ENCODE assay signal across 9 mouse cellular contexts in the genomic region with DNA sequence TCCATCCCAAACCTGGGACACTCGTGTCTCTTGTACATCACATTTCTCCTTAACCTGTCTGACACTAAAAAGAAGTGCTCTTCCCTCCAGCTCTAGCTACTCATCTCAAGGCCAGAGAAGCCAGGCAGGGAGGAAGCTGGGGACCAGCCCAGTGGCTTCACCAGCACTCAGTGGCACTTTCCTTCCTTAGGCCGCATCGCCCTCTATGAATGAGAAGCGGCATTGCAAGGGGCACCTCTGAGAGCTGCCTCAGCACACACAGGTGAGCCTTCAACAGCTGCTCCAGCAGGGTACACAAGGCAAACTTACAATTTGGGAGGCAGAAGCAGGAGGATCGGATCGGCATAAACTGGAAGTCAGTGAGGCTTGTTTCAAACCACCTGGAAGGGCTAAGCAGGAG. TPM values are rescaled to one million over a fixed set of nuclear protein-coding genes. Genes with fewer than 3 reads are reported as not detected.
DNase-seq lines count a peak whose midpoint lies in the region; ATAC-seq and TF ChIP-seq lines count a peak whose summit lies in the region.
"Had no signal": no experiment of that assay in that cellular context is flagged by ENCODE, and none has a peak within 500 bp of the region (broad histone marks: within the 10 kb centered on the region; RNA-seq: fewer than 3 reads in every experiment).

No protein-coding gene starts in this region.

- WGBS in midbrain, postnatal 0 days: 55% methylated on average over 6 of the region's 6 CpGs
- 54% methylated on average over 6 of the region's 6 CpGs for WGBS in midbrain, embryonic 13.5 days
- WGBS in intestine, postnatal 0 days: 61% methylated on average over 6 of the region's 6 CpGs
- WGBS in stomach, embryonic 16.5 days: 56% methylated on average over 6 of the region's 6 CpGs

- H3K9me3 ChIP-seq in midbrain, postnatal 0 days (ENCODE audit: low read length): no peaks in the 10 kb centered on the region
- H3K9me3 ChIP-seq in midbrain, embryonic 13.5 days: no peaks in the 10 kb centered on the region
- H3K9me3 ChIP-seq in intestine, postnatal 0 days (ENCODE audit: control insufficient read depth): no peaks in the 10 kb centered on the region
- no peaks in the 10 kb centered on the region for H3K9me3 ChIP-seq in stomach, embryonic 16.5 days (replicated peaks; ENCODE audit: control insufficient read depth, low read length)
- H3K9me3 ChIP-seq: neural tube, embryonic 13.5 days had no signal

- no peaks in the 10 kb centered on the region for H3K27me3 ChIP-seq in midbrain, postnatal 0 days (ENCODE audit: insufficient read depth, low read length)
- no peaks in the 10 kb centered on the region for H3K27me3 ChIP-seq in midbrain, embryonic 13.5 days
- no peaks in the 10 kb centered on the region for H3K27me3 ChIP-seq in intestine, postnatal 0 days (replicated peaks; ENCODE audit: control insufficient read depth, insufficient read depth, low read length)
- no peaks in the 10 kb centered on the region for H3K27me3 ChIP-seq in stomach, embryonic 16.5 days (ENCODE audit: control insufficient read depth, insufficient read depth, low read length)
- H3K27me3 ChIP-seq: neural tube, embryonic 13.5 days had no signal

- H3K9ac ChIP-seq in midbrain, postnatal 0 days (replicated peaks; ENCODE audit: low read length, poor library complexity, severe bottlenecking): no peak overlapping the region
- no peak overlapping the region for H3K9ac ChIP-seq in midbrain, embryonic 13.5 days (replicated peaks)
- no peak overlapping the region for H3K9ac ChIP-seq in intestine, postnatal 0 days (ENCODE audit: low read depth, low read length)
- no peak overlapping the region for H3K9ac ChIP-seq in stomach, embryonic 16.5 days (ENCODE audit: low read length)
- H3K9ac ChIP-seq: neural tube, embryonic 13.5 days had no signal

- no peak overlapping the region for H3K4me3 ChIP-seq in midbrain, postnatal 0 days (ENCODE audit: low read depth, low read length)
- H3K4me3 ChIP-seq in midbrain, embryonic 13.5 days (replicated peaks): no peak overlapping the region
- H3K4me3 ChIP-seq in intestine, postnatal 0 days (ENCODE audit: low read depth, low read length): no peak overlapping the region
- H3K4me3 ChIP-seq in stomach, embryonic 16.5 days (replicated peaks; ENCODE audit: low read length): no peak overlapping the region

- no peak overlapping the region for H3K4me2 ChIP-seq in midbrain, postnatal 0 days (ENCODE audit: low read depth, low read length, poor library complexity, severe bottlenecking)
- H3K4me2 ChIP-seq in midbrain, embryonic 13.5 days (replicated peaks): no peak overlapping the region
- H3K4me2 ChIP-seq in intestine, postnatal 0 days (replicated peaks; ENCODE audit: low read depth): no peak overlapping the region
- H3K4me2 ChIP-seq in stomach, embryonic 16.5 days (ENCODE audit: low read depth, low read length): no peak overlapping the region
- H3K4me2 ChIP-seq: neural tube, embryonic 13.5 days had no signal

- no peak overlapping the region for H3K27ac ChIP-seq in midbrain, postnatal 0 days (ENCODE audit: low read depth, low read length)
- H3K27ac ChIP-seq in midbrain, embryonic 13.5 days: no peak overlapping the region
- H3K27ac ChIP-seq in intestine, postnatal 0 days (ENCODE audit: low read depth, low read length): no peak overlapping the region
- no peak overlapping the region for H3K27ac ChIP-seq in stomach, embryonic 16.5 days (ENCODE audit: low read length)
- H3K27ac ChIP-seq: neural tube, embryonic 13.5 days had no signal

- peak; percentile 46 for DNase-seq in midbrain, postnatal 0 days (ENCODE audit: low spot score)
- DNase-seq in T-cell, adult 2 months (ENCODE audit: low spot score): peak; percentile 83
- peak; percentile 88 for DNase-seq in lung, postnatal 25 days (ENCODE audit: low spot score)
- DNase-seq in right cerebral cortex, postnatal 36 days (ENCODE audit: low spot score in 2 of 2): no peak

- no peak for ATAC-seq in midbrain, postnatal 0 days (ENCODE audit: low FRiP score)
- no peak for ATAC-seq in midbrain, embryonic 13.5 days
- ATAC-seq in common myeloid progenitor, adult 5-6 weeks (replicated peaks; ENCODE audit: low read depth, poor library complexity, severe bottlenecking): peak; percentile 77
- ATAC-seq in intestine, postnatal 0 days: peak; percentile 55; the same call in 1 of the 2 replicates
- ATAC-seq in stomach, embryonic 16.5 days (ENCODE audit: insufficient read depth, low FRiP score): 0 out of 2 replicates have a peak, but pooled peaks have one; percentile 34

- TF ChIP-seq CTCF in midbrain, postnatal 0 days (IDR thresholded peaks at IDR 0.05): peak; percentile 68
- TF ChIP-seq CTCF in intestine, postnatal 0 days (IDR thresholded peaks at IDR 0.05; ENCODE audit: low read depth): peak; percentile 95

- no peaks in the 10 kb centered on the region for H3K4me1 ChIP-seq in midbrain, postnatal 0 days (ENCODE audit: insufficient read depth, low read length)
- H3K4me1 ChIP-seq in midbrain, embryonic 13.5 days (replicated peaks): peaks cover 7% of the 10 kb centered on the region
- H3K4me1 ChIP-seq in intestine, postnatal 0 days (replicated peaks; ENCODE audit: control insufficient read depth, insufficient read depth, low read length): no peaks in the 10 kb centered on the region
- H3K4me1 ChIP-seq in stomach, embryonic 16.5 days (ENCODE audit: control insufficient read depth, insufficient read depth, low read length): peaks cover 9% of the 10 kb centered on the region

- peaks cover 38% of the 10 kb centered on the region for H3K36me3 ChIP-seq in midbrain, postnatal 0 days (ENCODE audit: insufficient read depth, low read length)
- H3K36me3 ChIP-seq in midbrain, embryonic 13.5 days: peaks cover 58% of the 10 kb centered on the region
- H3K36me3 ChIP-seq in intestine, postnatal 0 days (ENCODE audit: control insufficient read depth, insufficient read depth): peaks cover 25% of the 10 kb centered on the region; the same call in 1 of the 2 replicates
- peaks cover 20% of the 10 kb centered on the region; the same call in 1 of the 2 replicates for H3K36me3 ChIP-seq in stomach, embryonic 16.5 days (ENCODE audit: control insufficient read depth, insufficient read depth, low read length)

RNA-seq across cellular contexts. Expression of a gene that starts 6.3 kb away (rescaled TPM):
- total RNA-seq in midbrain, postnatal 0 days (2014; rRNA removed): 74.6 and 74.7 TPM in 2 replicates
- polyA plus RNA-seq in midbrain, postnatal 0 days (2015; fragmentation: Nextera tagmentation; extraction: Ambion mirVana): 35.3 and 36.0 TPM in 2 replicates
- polyA plus RNA-seq in midbrain, embryonic 13.5 days (2015; fragmentation: Nextera tagmentation; extraction: Ambion mirVana): 49.6 and 60.1 TPM in 2 replicates
- 37.5 and 55.6 TPM in 2 replicates for total RNA-seq in common myeloid progenitor, adult 5-6 weeks (2017)
- 38.4 and 38.6 TPM in 2 replicates for polyA plus RNA-seq in intestine, postnatal 0 days (2015; fragmentation: Nextera tagmentation; extraction: Ambion mirVana)
- 42.8 and 45.1 TPM in 2 replicates for polyA plus RNA-seq in stomach, embryonic 16.5 days (2015; fragmentation: Nextera tagmentation; extraction: Ambion mirVana)

RNA-seq across cellular contexts. Expression of a gene that starts 17.6 kb away (rescaled TPM):
- 66.6 and 75.1 TPM in 2 replicates for total RNA-seq in midbrain, postnatal 0 days (2014; rRNA removed)
- 44.9 and 48.5 TPM in 2 replicates for polyA plus RNA-seq in midbrain, postnatal 0 days (2015; fragmentation: Nextera tagmentation; extraction: Ambion mirVana)
- 58.3 and 58.5 TPM in 2 replicates for polyA plus RNA-seq in midbrain, embryonic 13.5 days (2015; fragmentation: Nextera tagmentation; extraction: Ambion mirVana)
- total RNA-seq in common myeloid progenitor, adult 5-6 weeks (2017): 42.9 and 49.3 TPM in 2 replicates
- 14.4 and 15.4 TPM in 2 replicates for polyA plus RNA-seq in intestine, postnatal 0 days (2015; fragmentation: Nextera tagmentation; extraction: Ambion mirVana)
- 51.6 and 57.5 TPM in 2 replicates for polyA plus RNA-seq in stomach, embryonic 16.5 days (2015; fragmentation: Nextera tagmentation; extraction: Ambion mirVana)

RNA-seq across cellular contexts. Expression of a gene that starts 17.8 kb away (rescaled TPM):
- 26.3 and 48.0 TPM in 2 replicates for total RNA-seq in midbrain, postnatal 0 days (2014; rRNA removed)
- polyA plus RNA-seq in midbrain, postnatal 0 days (2015; fragmentation: Nextera tagmentation; extraction: Ambion mirVana): 44.0 and 47.4 TPM in 2 replicates
- polyA plus RNA-seq in midbrain, embryonic 13.5 days (2015; fragmentation: Nextera tagmentation; extraction: Ambion mirVana): 37.8 and 39.2 TPM in 2 replicates
- 6.4 and 10.4 TPM in 2 replicates for total RNA-seq in common myeloid progenitor, adult 5-6 weeks (2017)
- polyA plus RNA-seq in intestine, postnatal 0 days (2015; fragmentation: Nextera tagmentation; extraction: Ambion mirVana): 12.2 and 14.4 TPM in 2 replicates
- 25.5 and 28.7 TPM in 2 replicates for polyA plus RNA-seq in stomach, embryonic 16.5 days (2015; fragmentation: Nextera tagmentation; extraction: Ambion mirVana)

RNA-seq across cellular contexts. Expression of a gene that starts 27.3 kb away (rescaled TPM):
- total RNA-seq in midbrain, postnatal 0 days (2014; rRNA removed): 168 and 215 TPM in 2 replicates
- 71.6 and 80.4 TPM in 2 replicates for polyA plus RNA-seq in midbrain, postnatal 0 days (2015; fragmentation: Nextera tagmentation; extraction: Ambion mirVana)
- polyA plus RNA-seq in midbrain, embryonic 13.5 days (2015; fragmentation: Nextera tagmentation; extraction: Ambion mirVana): 60.9 and 80.6 TPM in 2 replicates
- 19.2 and 27.1 TPM in 2 replicates for total RNA-seq in common myeloid progenitor, adult 5-6 weeks (2017)
- polyA plus RNA-seq in intestine, postnatal 0 days (2015; fragmentation: Nextera tagmentation; extraction: Ambion mirVana): 21.5 and 23.5 TPM in 2 replicates
- polyA plus RNA-seq in stomach, embryonic 16.5 days (2015; fragmentation: Nextera tagmentation; extraction: Ambion mirVana): 11.5 and 12.7 TPM in 2 replicates

RNA-seq across cellular contexts. Expression of a gene that starts 57.9 kb away (rescaled TPM):
- 182 and 183 TPM in 2 replicates for total RNA-seq in midbrain, postnatal 0 days (2014; rRNA removed)
- 95.4 and 105 TPM in 2 replicates for polyA plus RNA-seq in midbrain, postnatal 0 days (2015; fragmentation: Nextera tagmentation; extraction: Ambion mirVana)
- polyA plus RNA-seq in midbrain, embryonic 13.5 days (2015; fragmentation: Nextera tagmentation; extraction: Ambion mirVana): 94.5 and 96.3 TPM in 2 replicates
- 33.6 and 39.4 TPM in 2 replicates for total RNA-seq in common myeloid progenitor, adult 5-6 weeks (2017)
- polyA plus RNA-seq in intestine, postnatal 0 days (2015; fragmentation: Nextera tagmentation; extraction: Ambion mirVana): 41.3 and 49.5 TPM in 2 replicates
- 62.5 and 66.3 TPM in 2 replicates for polyA plus RNA-seq in stomach, embryonic 16.5 days (2015; fragmentation: Nextera tagmentation; extraction: Ambion mirVana)

Comparison
In these comparisons a context has a peak if more than half of its experiments do, and no peak if none do; other contexts are left out.
1. ATAC-seq: peak in common myeloid progenitor, adult 5-6 weeks (single experiment), intestine, postnatal 0 days (single experiment) and stomach, embryonic 16.5 days (single experiment); none in midbrain, postnatal 0 days (single experiment) and midbrain, embryonic 13.5 days (single experiment).
2. DNase-seq: peak in midbrain, postnatal 0 days (single experiment), T-cell, adult 2 months (single experiment) and lung, postnatal 25 days (single experiment); none in right cerebral cortex, postnatal 36 days (0 of 2).